Mouse (Mus musculus): ENCODE measurements around the gene Aqp11. TPM values are rescaled to one million over a fixed set of nuclear protein-coding genes. Genes with fewer than 3 reads are reported as not detected.

The Aqp11 gene
- polyA plus RNA-seq, 1 experiment from 2014 or later = 2.5 TPM

DNA sequence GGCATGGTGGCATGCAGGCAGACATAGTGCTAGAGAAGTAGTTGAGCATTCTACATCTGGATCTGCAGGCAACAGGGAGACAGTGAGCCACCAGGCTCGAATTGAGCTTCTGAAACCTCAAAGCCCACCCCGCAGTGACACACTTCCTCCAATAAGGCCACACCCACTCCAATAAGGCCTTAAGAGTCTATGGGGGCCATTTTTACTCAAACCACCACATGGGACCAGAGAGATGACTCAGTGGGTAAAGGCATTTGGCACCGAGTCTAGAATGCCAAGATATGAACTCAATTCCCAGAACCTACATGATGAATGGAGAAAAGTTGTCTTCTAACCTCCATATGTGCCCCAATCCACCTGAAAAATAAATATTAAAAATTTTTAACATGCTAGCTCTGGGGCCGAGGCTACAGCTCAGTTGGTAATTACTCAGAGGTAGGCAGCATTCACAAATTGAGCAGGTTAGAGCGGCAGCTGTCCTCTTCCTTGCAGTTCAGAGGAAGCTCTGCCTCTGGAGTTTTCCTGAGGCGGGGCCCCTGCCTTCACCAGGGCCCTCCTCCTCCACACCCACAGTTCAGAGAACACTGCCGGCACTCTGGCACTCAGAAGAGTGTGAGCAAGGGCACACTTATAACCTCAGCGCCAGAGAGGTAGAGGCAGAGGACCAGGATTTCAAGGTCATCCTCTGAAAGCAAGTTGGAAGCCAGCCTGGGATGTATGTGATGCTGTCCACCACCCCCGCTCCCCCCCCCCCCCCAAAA is 28.5 kb upstream of the Aqp11 start:
- 68% methylated on average over 9 of the region's 9 CpGs for WGBS
- no peak for ATAC-seq (ENCODE audit: insufficient number of reproducible peaks, low FRiP score, low TSS enrichment, low read depth)
- Histone ChIP-seq H3K27me3 (no peaks in the 10 kb centered on the region), H3K4me2 (no peak overlapping the region), H3K9me3 (no peaks in the 10 kb centered on the region), H3K9ac (no peak overlapping the region), H3K4me3 (no peak overlapping the region), H3K36me3 (no peaks in the 10 kb centered on the region), H3K27ac (no peak overlapping the region), H3K4me1 (no peaks in the 10 kb centered on the region; the same call in 1 of the 2 replicates)

DNA sequence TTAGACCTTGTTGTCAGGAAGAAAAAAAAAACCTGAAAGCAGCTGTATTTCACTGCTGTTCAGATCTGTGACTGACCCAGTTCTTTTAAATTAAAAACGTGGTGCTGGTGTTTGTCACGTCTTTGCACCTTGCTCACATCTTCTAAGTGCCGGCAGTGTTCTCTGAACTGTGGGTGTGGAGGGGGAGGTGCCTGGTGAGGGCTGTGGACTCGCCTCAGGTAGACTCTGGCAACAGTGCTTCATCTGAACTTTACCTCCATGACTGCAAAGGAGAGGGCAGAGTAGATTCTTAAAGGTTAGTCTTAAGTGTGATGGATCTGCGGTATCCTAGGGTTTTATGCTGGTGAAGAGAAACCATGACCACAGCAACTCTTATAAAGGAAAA is 27.9 kb upstream of the Aqp11 start:
- Histone ChIP-seq H3K27me3 (no peaks in the 10 kb centered on the region), H3K4me3 (no peak overlapping the region), H3K4me1 (no peaks in the 10 kb centered on the region; the same call in 1 of the 2 replicates), H3K27ac (no peak overlapping the region), H3K4me2 (no peak overlapping the region), H3K9me3 (no peaks in the 10 kb centered on the region), H3K9ac (no peak overlapping the region), H3K36me3 (no peaks in the 10 kb centered on the region)
- 75% methylated on average over 5 of the region's 5 CpGs for WGBS
- ATAC-seq (ENCODE audit: insufficient number of reproducible peaks, low FRiP score, low TSS enrichment, low read depth) = no peak

DNA sequence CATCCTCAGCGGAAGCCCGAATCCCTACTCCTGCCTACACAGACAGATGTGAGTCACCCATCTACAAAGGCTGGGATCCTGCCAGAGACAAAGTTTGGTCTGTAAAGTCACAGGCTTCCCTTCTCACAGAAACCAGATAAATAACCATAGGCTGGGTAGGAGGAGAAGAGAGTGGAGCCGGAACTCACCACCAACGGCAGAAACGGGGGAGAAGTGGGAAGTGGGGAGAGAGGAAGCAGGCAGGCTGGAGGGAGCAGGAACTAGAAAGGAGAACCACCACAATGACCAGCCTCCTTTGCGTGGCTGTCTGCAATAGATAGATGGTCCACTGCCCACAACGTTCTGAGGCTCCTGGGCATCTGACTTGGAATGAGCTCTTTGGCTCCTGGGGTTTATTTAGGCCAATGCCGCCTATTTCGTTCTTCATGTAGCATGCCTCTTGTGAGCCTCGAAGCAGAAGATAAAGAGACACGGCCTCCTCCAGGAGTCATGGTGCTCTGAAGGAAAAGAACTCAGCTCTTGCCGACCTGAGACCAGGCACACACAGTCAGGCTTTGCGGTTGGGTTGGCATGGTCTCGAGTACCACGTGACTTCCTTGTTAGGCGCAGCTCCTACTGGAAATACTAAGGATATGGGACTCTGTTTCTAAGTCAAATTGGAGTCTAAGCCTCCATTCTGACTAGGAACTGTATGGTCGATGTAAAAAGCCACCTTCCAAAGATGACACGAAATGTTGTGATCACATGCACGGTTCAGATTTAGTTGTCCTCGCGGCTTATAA is 27.3 kb upstream of the Aqp11 start:
- H3K27me3 ChIP-seq = no peaks in the 10 kb centered on the region
- H3K9ac ChIP-seq = no peak overlapping the region
- no peak overlapping the region for H3K4me2 ChIP-seq
- H3K27ac ChIP-seq = no peak overlapping the region
- no peak for ATAC-seq (ENCODE audit: insufficient number of reproducible peaks, low FRiP score, low TSS enrichment, low read depth)
- no peaks in the 10 kb centered on the region for H3K36me3 ChIP-seq
- H3K9me3 ChIP-seq = no peaks in the 10 kb centered on the region
- no peak overlapping the region for H3K4me3 ChIP-seq
- H3K4me1 ChIP-seq = no peaks in the 10 kb centered on the region; the same call in 1 of the 2 replicates
- WGBS = 84% methylated on average over 21 of the region's 21 CpGs

DNA sequence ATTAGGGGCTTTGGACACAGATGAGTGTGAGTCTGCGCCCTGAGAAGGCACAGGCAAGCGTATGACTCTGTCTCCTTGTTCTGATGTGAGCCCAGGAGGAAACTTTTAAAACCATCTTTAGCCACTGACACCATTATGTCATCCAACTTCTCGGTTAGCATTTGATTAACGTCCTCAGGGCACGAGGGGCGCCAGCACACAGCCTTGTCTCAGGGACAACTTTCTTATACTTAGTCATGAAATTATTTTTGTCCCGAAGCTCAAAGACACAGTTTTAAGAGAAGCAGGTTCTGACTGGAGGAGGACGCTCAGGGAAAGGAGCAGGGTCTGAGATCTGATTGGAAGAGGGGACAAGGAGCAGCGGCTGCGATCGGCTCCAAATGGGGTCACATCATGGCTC is 26.5 kb upstream of the Aqp11 start:
- 68% methylated on average over 11 of the region's 11 CpGs for WGBS
- Histone ChIP-seq H3K4me3 (no peak overlapping the region), H3K9ac (no peak overlapping the region), H3K4me1 (no peaks in the 10 kb centered on the region; the same call in 1 of the 2 replicates), H3K36me3 (no peaks in the 10 kb centered on the region), H3K27me3 (no peaks in the 10 kb centered on the region), H3K4me2 (no peak overlapping the region), H3K27ac (no peak overlapping the region), H3K9me3 (no peaks in the 10 kb centered on the region)
- no peak for ATAC-seq (ENCODE audit: insufficient number of reproducible peaks, low FRiP score, low TSS enrichment, low read depth)

DNA sequence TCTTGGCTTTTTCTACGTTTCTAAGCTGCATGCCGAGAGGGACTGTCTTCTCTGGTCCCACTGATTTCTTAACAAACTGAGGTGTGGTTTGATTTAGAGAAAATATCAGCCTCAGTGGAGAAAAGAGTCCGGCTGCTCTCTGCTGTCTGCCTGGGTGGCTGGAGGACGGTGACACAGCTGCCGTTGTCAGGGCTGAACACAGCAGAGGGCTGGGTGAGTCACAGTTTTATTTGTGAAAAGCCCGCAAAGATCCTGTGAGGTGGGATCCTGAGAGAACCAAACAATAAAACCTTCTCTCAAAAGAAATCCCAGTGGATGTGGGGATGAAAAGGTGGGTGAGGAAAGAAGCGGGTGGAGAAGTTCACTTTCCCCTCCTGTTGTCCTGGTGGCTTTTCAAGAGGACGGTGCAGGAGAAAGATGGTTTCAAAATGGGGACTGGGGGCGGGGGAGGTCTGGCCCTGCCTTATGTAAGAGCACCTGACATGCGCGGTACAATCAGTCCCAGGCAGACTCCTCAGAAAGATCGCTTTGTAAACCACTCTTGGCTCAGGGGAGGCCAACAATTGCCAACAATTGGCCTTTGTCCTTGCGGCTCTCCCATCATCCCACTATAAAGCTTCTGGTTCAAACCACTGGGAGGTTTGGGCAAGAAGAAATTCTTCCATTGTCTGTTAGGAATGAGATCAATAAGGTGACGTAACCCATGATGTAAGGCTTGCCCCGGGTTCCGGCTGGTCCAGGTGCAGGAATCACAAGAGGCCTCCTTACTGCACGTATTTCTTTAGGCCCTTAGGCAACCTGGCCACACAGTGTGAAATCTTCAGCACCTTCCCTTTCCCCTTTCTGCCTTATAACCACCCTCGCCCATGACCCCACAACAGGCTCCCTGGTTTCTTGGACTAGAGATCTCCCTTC is 19.1 kb upstream of the Aqp11 start:
- no peak for ATAC-seq (ENCODE audit: insufficient number of reproducible peaks, low FRiP score, low TSS enrichment, low read depth)
- Histone ChIP-seq H3K9ac (no peak overlapping the region), H3K4me2 (no peak overlapping the region), H3K4me3 (no peak overlapping the region), H3K4me1 (no peaks in the 10 kb centered on the region), H3K36me3 (no peaks in the 10 kb centered on the region), H3K27me3 (no peaks in the 10 kb centered on the region), H3K9me3 (no peaks in the 10 kb centered on the region), H3K27ac (no peak overlapping the region)
- 62% methylated on average over 18 of the region's 18 CpGs for WGBS

DNA sequence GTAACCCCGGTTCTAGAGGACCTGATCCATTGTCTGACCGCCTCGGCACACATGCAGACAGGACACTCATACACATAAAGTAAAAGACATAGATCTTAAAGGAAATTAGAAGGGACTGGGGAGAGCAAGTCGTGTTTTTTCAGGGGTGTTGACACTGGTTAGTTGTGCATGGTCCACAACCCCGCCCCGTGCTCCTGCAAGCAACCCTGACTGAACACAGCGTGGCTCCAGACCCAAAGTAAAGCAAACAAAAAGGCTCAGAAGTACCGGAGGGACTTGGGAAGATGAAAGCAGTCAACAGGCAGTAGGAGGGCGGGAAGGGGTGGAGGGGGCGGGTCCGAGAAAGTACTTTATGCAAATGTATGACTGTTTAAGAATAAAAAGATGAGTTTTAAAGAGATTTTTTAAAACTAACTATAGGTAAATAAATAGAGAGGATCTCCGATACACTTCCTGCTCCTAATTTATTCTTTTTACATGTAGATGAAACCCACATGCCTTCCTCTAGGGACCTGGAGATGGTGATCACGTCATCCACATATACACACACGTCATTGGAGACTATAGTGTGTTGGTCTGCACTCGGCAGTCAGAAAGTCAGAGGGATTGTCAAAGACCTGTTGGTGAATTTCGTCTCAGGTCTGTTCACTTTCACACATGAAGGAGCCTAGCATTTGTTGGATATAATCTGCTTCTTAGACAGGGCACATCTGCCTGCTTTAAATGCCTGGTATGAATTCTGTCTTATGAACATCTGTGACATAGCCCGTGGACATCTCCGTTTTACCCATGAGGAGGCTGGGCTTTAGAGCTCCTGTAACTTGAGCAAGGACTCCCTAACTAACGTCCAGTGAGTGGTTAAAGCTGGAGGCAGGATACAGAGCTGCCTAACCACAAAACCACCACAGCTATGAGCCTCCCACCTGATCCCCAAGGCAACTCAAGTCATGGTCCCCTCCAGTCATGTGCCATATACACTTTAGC is 11.4 kb upstream of the Aqp11 start:
- H3K27ac ChIP-seq = peak overlapping the region; percentile 19; the same call in 1 of the 2 replicates

DNA sequence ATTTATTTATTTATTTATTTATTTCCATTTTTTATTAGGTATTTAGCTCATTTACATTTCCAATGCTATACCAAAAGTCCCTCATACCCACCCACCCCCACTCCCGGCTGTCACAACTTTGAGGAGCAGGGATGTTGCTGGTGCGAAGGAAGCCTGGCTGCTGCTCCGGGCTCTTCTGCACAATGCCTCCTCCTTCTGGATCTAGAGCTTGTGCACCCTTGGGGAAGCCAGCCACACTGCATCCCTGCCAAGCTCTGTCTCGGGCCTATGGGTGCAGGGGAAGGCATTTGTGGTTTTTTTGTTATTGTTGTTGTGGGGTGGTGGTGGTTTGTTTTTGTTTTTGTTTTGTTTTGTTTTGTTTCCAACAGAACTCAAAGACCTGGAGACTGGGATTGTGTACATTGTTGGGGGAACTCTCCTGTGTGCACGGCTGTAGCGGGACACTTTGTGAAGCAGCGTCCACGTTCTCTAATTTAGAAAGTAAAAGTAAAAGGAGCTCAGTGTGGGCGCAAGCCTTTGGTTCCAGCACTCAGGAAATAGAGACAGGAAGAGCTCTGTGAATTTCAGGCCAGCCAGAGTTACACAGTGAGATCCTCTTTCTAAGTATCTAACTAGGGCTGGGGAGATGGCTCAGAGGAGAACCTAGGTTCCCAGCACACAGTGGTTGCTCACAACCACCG is 10.6 kb upstream of the Aqp11 start:
- Histone ChIP-seq H3K9me3 (no peaks in the 10 kb centered on the region), H3K4me1 (0 out of 2 replicates have a peak, but pooled peaks cover 5% of the 10 kb centered on the region), H3K9ac (no peak overlapping the region), H3K27me3 (no peaks in the 10 kb centered on the region), H3K27ac (peak overlapping the region; percentile 19), H3K36me3 (no peaks in the 10 kb centered on the region), H3K4me3 (no peak overlapping the region), H3K4me2 (peak overlapping the region; percentile 31; the same call in 1 of the 2 replicates)
- peak; percentile 48; the same call in 1 of the 2 replicates for ATAC-seq (ENCODE audit: insufficient number of reproducible peaks, low FRiP score, low TSS enrichment, low read depth)
- WGBS = 60% methylated on average over 10 of the region's 10 CpGs

More for the DNA sequence above, 11.4 kb upstream of the Aqp11 start:
- Histone ChIP-seq H3K9me3 (no peaks in the 10 kb centered on the region), H3K36me3 (no peaks in the 10 kb centered on the region), H3K9ac (no peak overlapping the region), H3K4me3 (no peak overlapping the region; the same call in 1 of the 2 replicates), H3K4me1 (0 out of 2 replicates have a peak, but pooled peaks cover 5% of the 10 kb centered on the region), H3K27me3 (no peaks in the 10 kb centered on the region), H3K4me2 (0 out of 2 replicates have a peak overlapping the region, but pooled peaks have one; percentile 12)
- ATAC-seq (ENCODE audit: insufficient number of reproducible peaks, low FRiP score, low TSS enrichment, low read depth) = no peak
- 44% methylated on average over 19 of the region's 19 CpGs for WGBS

DNA sequence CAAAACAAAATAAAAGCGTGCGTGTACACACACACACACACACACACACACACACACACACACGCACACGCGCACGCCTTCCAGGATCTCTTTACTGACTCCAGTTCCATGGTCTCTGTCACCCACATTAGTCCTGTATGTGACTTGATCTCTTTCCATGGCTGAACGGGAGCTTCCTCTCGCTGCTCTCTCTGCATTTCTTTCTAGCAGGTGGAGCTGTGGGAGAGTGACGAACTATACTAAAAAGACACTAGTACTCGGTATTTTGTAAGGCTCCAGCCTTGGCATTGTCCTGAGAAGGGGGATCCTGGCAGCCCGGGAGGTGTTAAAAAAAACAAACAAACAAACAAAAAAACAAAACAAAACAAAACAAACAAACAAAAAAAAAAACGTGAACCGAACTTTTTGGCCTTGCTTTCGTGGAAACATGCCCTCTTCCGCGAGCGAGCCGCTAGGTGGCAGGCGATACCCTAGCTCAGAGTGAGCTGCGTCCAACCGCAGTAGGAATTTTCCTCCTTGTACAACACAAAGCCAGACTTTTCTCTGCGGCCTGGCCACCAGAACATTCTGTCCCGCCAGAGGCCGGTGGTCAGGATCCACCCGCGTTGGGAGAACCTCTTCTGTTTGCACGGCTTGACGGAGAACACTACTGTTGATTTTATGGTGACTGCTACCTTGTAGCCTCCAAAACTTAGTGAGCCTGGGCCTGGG is 9.9 kb upstream of the Aqp11 start:
- Histone ChIP-seq H3K36me3 (no peaks in the 10 kb centered on the region), H3K9me3 (no peaks in the 10 kb centered on the region), H3K9ac (no peak overlapping the region), H3K4me1 (0 out of 2 replicates have a peak, but pooled peaks cover 5% of the 10 kb centered on the region), H3K27me3 (no peaks in the 10 kb centered on the region), H3K27ac (0 out of 2 replicates have a peak overlapping the region, but pooled peaks have one; percentile 47), H3K4me3 (no peak overlapping the region), H3K4me2 (peak overlapping the region; percentile 31)
- peak; percentile 74 for ATAC-seq (ENCODE audit: insufficient number of reproducible peaks, low FRiP score, low TSS enrichment, low read depth)
- WGBS = 26% methylated on average over 28 of the region's 28 CpGs

DNA sequence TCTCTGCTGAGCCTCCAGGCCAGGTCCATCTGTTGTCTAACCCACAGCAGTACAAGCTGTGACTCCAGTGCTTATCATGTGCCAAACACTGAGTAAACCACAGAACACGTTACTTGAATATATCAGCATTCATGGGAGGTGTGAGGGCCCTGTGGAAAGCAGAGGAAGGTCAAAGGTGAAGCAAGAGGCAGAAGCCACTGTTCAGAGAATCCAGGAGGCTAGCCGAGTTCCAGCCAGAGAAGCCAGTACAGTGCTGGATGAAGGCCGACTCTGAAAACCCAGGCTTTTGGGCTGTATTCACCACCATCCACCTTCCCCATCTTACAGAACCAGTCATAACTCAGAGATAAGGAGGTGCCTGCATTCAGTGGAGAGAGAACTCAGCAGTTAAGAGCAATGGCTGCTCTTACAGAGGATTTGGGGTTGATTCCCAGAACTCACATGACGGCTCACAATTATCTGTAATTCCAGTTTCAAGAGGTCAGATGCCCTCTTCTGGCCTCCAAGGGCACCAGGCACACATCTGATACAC is 9.2 kb upstream of the Aqp11 start:
- Histone ChIP-seq H3K4me1 (0 out of 2 replicates have a peak, but pooled peaks cover 5% of the 10 kb centered on the region), H3K4me2 (no peak overlapping the region), H3K27me3 (no peaks in the 10 kb centered on the region), H3K9ac (no peak overlapping the region), H3K36me3 (no peaks in the 10 kb centered on the region), H3K4me3 (no peak overlapping the region), H3K9me3 (no peaks in the 10 kb centered on the region), H3K27ac (no peak overlapping the region)
- ATAC-seq (ENCODE audit: insufficient number of reproducible peaks, low FRiP score, low TSS enrichment, low read depth) = no peak
- 73% methylated on average over 4 of the region's 4 CpGs for WGBS
